Mouse (Mus musculus) forebrain, embryonic 11.5 days (tissue): ENCODE measurements at regions not wholly inside any gene's neighbourhood (a gene's known extent, or its start where the extent isn't known, plus 50 kb on each side); places are given as distances from the start of the nearest gene placed in this dataset.

ENCODE experiments used
- ATAC-seq: fragments of 200-750 bp; cut with Nextera tagmentation; replicated peaks from 2 replicates; pipeline ENCODE4 v1.8.0; 2017; ENCODE audit warnings: moderate TSS enrichment; ENCODE audit not compliant: low FRiP score
- DNase-seq: peaks from one replicate; pipeline ENCODE4 v3.0.0-alpha.2; 2017; ENCODE audit warnings: low spot score
- H3K27ac ChIP-seq: fragments of 300-500 bp; sonication (generic); 2 replicates; pipeline ENCODE4 v1.5.1; 2014; ENCODE audit warnings: low read depth, low read length
- H3K27me3 ChIP-seq: fragments of 300-500 bp; sonication (generic); 2 replicates; pipeline ENCODE4 v1.6.1; 2014; ENCODE audit warnings: mild to moderate bottlenecking, low read length, mixed read lengths; ENCODE audit not compliant: control insufficient read depth, insufficient read depth
- H3K36me3 ChIP-seq: fragments of 300-500 bp; sonication (generic); 2 replicates; pipeline ENCODE4 v1.6.1; 2014; ENCODE audit warnings: mild to moderate bottlenecking, low read length, moderate library complexity, mixed read lengths; ENCODE audit not compliant: control insufficient read depth, insufficient read depth
- H3K4me1 ChIP-seq: fragments of 300-500 bp; sonication (generic); replicated peaks from 2 replicates; pipeline ENCODE4 v1.6.1; 2014; ENCODE audit warnings: low read length, mixed read lengths; ENCODE audit not compliant: control insufficient read depth, insufficient read depth
- H3K4me2 ChIP-seq: fragments of 300-500 bp; sonication (generic); 2 replicates; pipeline ENCODE4 v1.6.1; 2014; ENCODE audit warnings: low read depth, mild to moderate bottlenecking, low read length, moderate library complexity, mixed read lengths; ENCODE audit not compliant: severe bottlenecking
- H3K4me3 ChIP-seq: fragments of 300-500 bp; sonication (generic); 2 replicates; pipeline ENCODE4 v1.5.1; 2014; ENCODE audit warnings: low read depth, low read length
- H3K9ac ChIP-seq: fragments of 300-500 bp; sonication (generic); 2 replicates; pipeline ENCODE4 v1.6.1; 2014; ENCODE audit warnings: low read length
- H3K9me3 ChIP-seq: fragments of 300-500 bp; sonication (generic); 2 replicates; pipeline ENCODE4 v1.6.1; 2016; ENCODE audit warnings: low read length, mixed read lengths; ENCODE audit not compliant: control insufficient read depth
- WGBS: fragments of 180-500 bp; shearing (Covaris S2); extraction: QIAGEN DNeasy Blood & Tissue Kit; methylation state at CpG from one replicate; pipeline ENCODE4 v1.1.7; 2014; 5-methylcytosine and 5-hydroxymethylcytosine counted together

DNA sequence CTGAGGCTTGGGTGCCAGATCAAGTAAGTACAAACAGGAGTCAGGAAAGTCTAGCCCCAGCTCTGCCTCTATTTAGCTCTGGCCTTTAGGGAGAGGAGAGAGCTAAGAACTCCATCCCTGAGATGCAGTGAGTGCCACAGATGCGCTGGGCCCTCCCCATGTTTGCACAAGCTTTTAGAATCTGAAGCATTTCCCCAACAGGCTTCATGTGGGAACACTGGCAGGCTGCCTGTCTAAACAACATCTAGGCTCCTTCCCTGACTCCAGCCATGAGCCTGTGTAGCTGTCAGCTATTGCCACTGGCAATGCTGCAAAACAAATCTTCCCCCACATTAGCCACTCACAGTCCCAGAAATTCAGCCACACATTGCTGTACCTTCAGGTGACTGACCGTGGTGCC is 147.9 kb downstream of the Chst1 start:
- no peak for ATAC-seq
- H3K4me3 ChIP-seq = no peak overlapping the region
- no peak overlapping the region for H3K27ac ChIP-seq
- no peaks in the 10 kb centered on the region for H3K9me3 ChIP-seq
- no peaks in the 10 kb centered on the region for H3K27me3 ChIP-seq
- WGBS = 88% methylated on average over 2 of the region's 2 CpGs
- no peak overlapping the region for H3K4me2 ChIP-seq
- H3K36me3 ChIP-seq = no peaks in the 10 kb centered on the region
- DNase-seq = no peak
- no peak overlapping the region for H3K9ac ChIP-seq
- 0 out of 2 replicates have a peak, but pooled peaks cover 6% of the 10 kb centered on the region for H3K4me1 ChIP-seq

DNA sequence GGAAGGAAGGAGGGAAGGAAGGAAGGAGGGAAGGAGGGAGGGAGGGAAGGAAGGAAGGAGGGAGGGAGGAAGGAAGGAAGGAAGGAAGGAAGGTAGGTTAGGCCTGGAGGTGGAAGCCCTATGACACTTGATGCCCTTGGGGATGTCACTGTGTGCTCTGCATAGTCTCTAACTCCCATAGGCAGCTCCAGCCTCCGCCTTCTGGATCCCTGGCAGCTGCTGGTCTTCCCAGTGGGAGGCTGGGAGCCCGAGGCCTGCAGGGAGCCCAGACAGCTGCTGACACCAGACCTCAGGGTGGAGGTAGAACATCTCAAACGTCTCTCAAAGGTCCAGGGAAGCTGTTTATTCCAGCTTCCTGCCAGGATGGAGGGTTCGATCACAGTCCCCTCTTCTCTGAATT is 150.6 kb downstream of the Chst1 start:
- Histone ChIP-seq H3K27me3 (no peaks in the 10 kb centered on the region), H3K4me1 (no peaks in the 10 kb centered on the region; the same call in 1 of the 2 replicates), H3K9me3 (no peaks in the 10 kb centered on the region), H3K4me3 (no peak overlapping the region), H3K36me3 (no peaks in the 10 kb centered on the region), H3K27ac (no peak overlapping the region), H3K9ac (no peak overlapping the region), H3K4me2 (no peak overlapping the region)
- ATAC-seq (no peak), DNase-seq (peak; percentile 38)
- WGBS = 55% methylated on average over 4 of the region's 4 CpGs

DNA sequence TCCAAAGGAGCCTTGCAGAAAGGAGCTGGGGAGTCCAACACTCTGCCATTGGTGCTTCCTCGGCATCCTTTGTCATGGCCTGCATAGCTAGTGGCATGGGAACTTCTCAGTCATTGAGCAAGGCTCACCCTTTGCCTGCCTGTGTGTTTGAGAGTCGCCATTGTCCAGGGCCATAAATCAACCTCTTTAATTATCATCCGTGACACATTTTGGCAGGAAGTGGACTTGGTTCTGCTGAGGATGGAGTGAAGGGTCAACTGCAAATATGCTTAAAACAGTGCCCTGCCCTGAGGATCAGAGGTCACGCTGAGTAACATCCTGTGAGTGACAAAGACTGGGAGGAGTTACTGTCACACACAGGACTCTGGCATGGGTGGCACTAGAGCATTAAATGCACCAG is 151.2 kb downstream of the Chst1 start:
- Histone ChIP-seq H3K4me1 (no peaks in the 10 kb centered on the region; the same call in 1 of the 2 replicates), H3K4me2 (no peak overlapping the region), H3K27me3 (no peaks in the 10 kb centered on the region), H3K9ac (no peak overlapping the region), H3K9me3 (no peaks in the 10 kb centered on the region), H3K27ac (no peak overlapping the region), H3K4me3 (no peak overlapping the region), H3K36me3 (no peaks in the 10 kb centered on the region)
- DNase-seq = peak; percentile 15
- 75% methylated on average over 4 of the region's 4 CpGs for WGBS
- ATAC-seq = no peak

DNA sequence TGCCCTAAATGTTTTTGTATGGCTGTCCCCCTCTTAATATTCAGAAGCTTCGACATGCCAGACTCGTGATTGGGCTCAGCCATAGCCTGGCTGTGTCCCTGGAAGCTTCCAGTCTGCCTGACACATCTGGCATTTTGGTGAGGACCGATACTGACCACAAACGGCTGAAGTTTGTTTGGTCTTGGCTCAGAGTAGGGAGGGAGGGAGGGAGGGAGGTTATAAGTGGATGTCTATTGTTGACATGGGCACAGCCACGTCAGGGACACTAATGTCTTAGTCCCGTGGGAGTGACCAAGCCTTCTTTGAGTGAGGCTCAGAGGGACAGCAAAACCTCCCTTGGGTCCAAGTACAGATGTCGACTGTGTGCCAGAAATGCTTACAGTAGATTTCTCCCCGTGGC is 151.7 kb downstream of the Chst1 start:
- H3K4me3 ChIP-seq = no peak overlapping the region
- no peak overlapping the region for H3K27ac ChIP-seq
- H3K9me3 ChIP-seq = no peaks in the 10 kb centered on the region
- H3K36me3 ChIP-seq = no peaks in the 10 kb centered on the region
- DNase-seq (peak; percentile 36), ATAC-seq (no peak)
- WGBS = 72% methylated on average over 8 of the region's 8 CpGs
- H3K4me1 ChIP-seq = no peaks in the 10 kb centered on the region; the same call in 1 of the 2 replicates
- H3K4me2 ChIP-seq = no peak overlapping the region
- no peak overlapping the region for H3K9ac ChIP-seq
- no peaks in the 10 kb centered on the region for H3K27me3 ChIP-seq

DNA sequence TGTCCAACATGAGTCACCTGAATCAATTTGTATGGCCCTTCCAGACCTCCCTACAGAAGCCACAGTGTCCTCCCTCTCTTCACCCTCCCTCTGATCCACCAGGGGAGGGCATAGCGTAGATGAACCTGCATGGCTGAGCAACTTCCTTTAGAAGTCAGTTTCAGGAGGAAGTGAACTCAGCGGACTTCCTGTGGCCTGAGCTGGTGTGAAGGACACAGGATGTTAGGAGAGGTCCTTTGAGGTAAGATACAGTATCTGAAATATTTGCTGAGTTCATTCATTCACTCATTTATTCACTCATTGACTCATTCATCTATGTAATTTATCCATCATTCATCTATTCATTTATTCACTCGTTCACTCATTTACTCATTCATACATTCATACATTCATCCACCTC is 152.6 kb downstream of the Chst1 start:
- DNase-seq = no peak
- no peak overlapping the region for H3K4me3 ChIP-seq
- no peak overlapping the region for H3K27ac ChIP-seq
- H3K27me3 ChIP-seq = no peaks in the 10 kb centered on the region
- H3K4me1 ChIP-seq = no peaks in the 10 kb centered on the region; the same call in 1 of the 2 replicates
- H3K4me2 ChIP-seq = no peak overlapping the region
- ATAC-seq = no peak
- H3K9me3 ChIP-seq = no peaks in the 10 kb centered on the region
- H3K36me3 ChIP-seq = no peaks in the 10 kb centered on the region
- 85% methylated on average over 3 of the region's 3 CpGs for WGBS
- H3K9ac ChIP-seq = no peak overlapping the region

DNA sequence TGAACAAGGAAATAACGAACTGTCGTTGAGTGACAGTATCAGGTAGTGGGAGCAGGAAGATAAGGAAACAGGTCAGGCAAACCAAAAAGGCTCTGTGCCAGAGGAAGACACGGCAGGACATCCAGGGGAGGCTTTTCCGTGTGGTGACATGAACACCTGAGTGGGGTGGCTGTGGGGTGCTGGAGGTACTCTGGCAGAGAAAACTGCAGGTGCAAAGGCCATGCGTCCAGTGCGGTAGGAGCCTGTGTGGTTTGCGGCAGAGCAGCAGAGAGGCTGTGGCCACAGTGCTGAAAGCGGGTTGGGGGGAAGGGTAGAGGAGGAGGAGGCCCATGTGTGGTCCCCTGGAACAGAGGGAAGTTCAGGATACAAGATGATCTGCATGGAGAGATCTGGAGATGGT is 153.3 kb downstream of the Chst1 start:
- H3K4me3 ChIP-seq = no peak overlapping the region
- DNase-seq = peak; percentile 39
- no peak for ATAC-seq
- H3K4me1 ChIP-seq = no peaks in the 10 kb centered on the region; the same call in 1 of the 2 replicates
- H3K27ac ChIP-seq = no peak overlapping the region
- no peak overlapping the region for H3K4me2 ChIP-seq
- no peaks in the 10 kb centered on the region for H3K27me3 ChIP-seq
- no peak overlapping the region for H3K9ac ChIP-seq
- H3K36me3 ChIP-seq = no peaks in the 10 kb centered on the region
- whole genome bisulfite sequencing = 88% methylated on average over 8 of the region's 8 CpGs
- H3K9me3 ChIP-seq = no peaks in the 10 kb centered on the region

DNA sequence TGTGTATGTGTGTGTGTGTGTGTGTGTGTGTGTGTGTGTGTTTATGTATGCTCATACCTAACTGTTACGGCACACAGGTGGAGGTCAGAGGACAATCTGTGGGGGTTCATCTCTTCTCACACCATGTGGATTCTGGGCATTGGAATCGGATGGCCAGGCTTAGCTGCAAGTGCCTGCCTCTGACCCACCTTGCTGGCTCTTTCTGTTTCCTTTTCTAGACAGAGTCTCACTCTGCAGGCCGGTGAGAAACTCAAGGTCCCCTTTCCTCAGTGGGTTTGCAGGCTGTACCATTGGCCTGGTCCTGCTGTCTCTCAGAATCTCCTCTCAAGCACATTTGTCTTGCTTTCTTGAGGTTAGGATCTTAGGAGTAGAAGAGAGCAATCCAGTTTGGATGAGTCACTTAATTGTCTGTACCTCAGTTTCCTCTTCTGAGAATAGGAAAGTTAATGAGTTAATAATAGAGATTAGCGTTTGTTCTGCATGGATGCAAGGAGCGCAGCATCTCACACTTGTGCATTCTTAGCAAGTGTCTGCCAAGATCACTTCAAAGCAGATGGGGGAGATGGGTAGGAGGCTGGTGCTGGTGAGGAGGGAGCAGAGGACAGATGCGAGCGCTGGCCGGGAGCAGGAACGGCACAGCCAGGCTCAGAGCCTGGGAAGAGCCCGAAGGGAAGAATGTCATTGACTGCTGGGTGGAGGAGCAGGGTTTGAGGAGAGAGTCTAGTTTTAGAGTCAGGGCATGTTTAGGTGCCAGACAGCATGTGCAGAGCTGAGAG is 155.2 kb downstream of the Chst1 start:
- no peaks in the 10 kb centered on the region for H3K9me3 ChIP-seq
- no peak for ATAC-seq
- H3K9ac ChIP-seq = no peak overlapping the region
- WGBS = 61% methylated on average over 10 of the region's 10 CpGs
- no peak overlapping the region for H3K27ac ChIP-seq
- no peak overlapping the region for H3K4me3 ChIP-seq
- no peak overlapping the region for H3K4me2 ChIP-seq
- H3K36me3 ChIP-seq = no peaks in the 10 kb centered on the region
- peak; percentile 13 for DNase-seq
- H3K4me1 ChIP-seq = no peaks in the 10 kb centered on the region; the same call in 1 of the 2 replicates
- no peaks in the 10 kb centered on the region for H3K27me3 ChIP-seq

DNA sequence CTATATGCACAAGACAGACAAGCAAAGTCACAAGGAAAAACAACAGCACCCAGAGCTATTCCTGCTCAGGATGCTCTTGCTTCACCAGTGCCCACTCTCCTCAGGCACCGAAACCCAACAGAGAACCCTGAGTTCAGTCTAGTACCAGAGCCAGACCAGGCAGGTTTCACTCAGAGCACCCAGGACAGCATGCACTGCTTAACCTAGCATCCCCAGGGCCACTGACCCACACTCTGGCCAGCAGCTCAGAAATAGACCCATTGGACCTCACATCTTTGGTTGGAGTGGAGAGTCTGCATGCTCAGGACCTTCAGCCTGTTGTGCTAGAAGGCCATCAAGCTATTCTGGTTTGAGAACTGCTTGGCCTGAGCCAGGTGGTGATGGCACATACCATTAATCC is 157.0 kb downstream of the Chst1 start:
- Histone ChIP-seq H3K27ac (no peak overlapping the region), H3K4me2 (no peak overlapping the region), H3K27me3 (no peaks in the 10 kb centered on the region), H3K4me1 (no peaks in the 10 kb centered on the region; the same call in 1 of the 2 replicates), H3K9me3 (no peaks in the 10 kb centered on the region), H3K4me3 (no peak overlapping the region), H3K36me3 (no peaks in the 10 kb centered on the region), H3K9ac (no peak overlapping the region)
- ATAC-seq (no peak), DNase-seq (no peak)
- 86% methylated on average over 1 of the region's 1 CpGs for WGBS

DNA sequence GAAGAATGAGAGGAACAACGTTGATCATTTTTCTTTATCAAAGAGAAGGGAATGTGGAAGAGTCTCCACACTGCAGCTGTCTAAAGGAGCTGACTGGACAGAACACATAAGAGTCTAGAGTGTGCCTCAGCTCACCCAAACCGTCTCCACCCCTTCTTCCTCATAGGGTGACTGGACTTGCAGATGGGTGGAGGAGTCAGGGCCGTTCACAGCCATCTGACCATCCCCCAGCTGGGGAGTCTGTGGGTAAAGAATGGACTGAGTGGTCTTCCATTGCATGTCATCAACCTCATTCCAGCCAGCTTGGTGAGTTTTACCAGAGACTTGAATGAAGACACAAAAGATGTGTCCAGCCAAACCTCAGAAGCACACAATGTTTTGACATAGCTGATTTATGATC is 156.1 kb upstream of the Syt13 start:
- no peak for DNase-seq
- WGBS = 80% methylated on average over 3 of the region's 3 CpGs
- no peak overlapping the region for H3K27ac ChIP-seq
- no peak overlapping the region for H3K4me3 ChIP-seq
- no peak overlapping the region for H3K9ac ChIP-seq
- H3K4me2 ChIP-seq = no peak overlapping the region
- H3K9me3 ChIP-seq = no peaks in the 10 kb centered on the region
- ATAC-seq = no peak
- H3K27me3 ChIP-seq = no peaks in the 10 kb centered on the region
- no peaks in the 10 kb centered on the region; the same call in 1 of the 2 replicates for H3K4me1 ChIP-seq
- no peaks in the 10 kb centered on the region for H3K36me3 ChIP-seq
